Comparison of ENCODE assay signal across 27 mouse cellular contexts in genomic region chrX:169094601-169095000, GRCm38 (mm10).
DNase-seq lines count a peak whose midpoint lies in the region; ATAC-seq and TF ChIP-seq lines count a peak whose summit lies in the region.
"Had no signal": no experiment of that assay in that cellular context is flagged by ENCODE, and none has a peak within 500 bp of the region (broad histone marks: within the 10 kb centered on the region; RNA-seq: fewer than 3 reads in every experiment).

No protein-coding gene starts in this region.

- peaks cover 13% of the 10 kb centered on the region; the same call in 1 of the 2 replicates for H3K79me2 ChIP-seq in MEL (ENCODE audit: control insufficient read depth, insufficient read depth, low read length, poor library complexity)

- H3K27me3 ChIP-seq in MEL (ENCODE audit: control insufficient read depth in 1 of 2, insufficient read depth in 2 of 2, low read length in 2 of 2): no peaks in the 10 kb centered on the region
- no peaks in the 10 kb centered on the region for H3K27me3 ChIP-seq in liver, embryonic 15.5 days
- no peaks in the 10 kb centered on the region for H3K27me3 ChIP-seq in cerebellum, adult 2 months (ENCODE audit: control insufficient read depth, insufficient read depth, low read length)
- H3K27me3 ChIP-seq: CH12.LX; heart, embryonic 15.5 days; stomach, embryonic 15.5 days had no signal

- peak overlapping the region; percentile 100 for H3K27ac ChIP-seq in MEL (ENCODE audit: control insufficient read depth, low read depth, low read length)
- no peak overlapping the region; the same call in 1 of the 2 replicates for H3K27ac ChIP-seq in liver, embryonic 15.5 days (replicated peaks)
- H3K27ac ChIP-seq in cerebellum, adult 2 months (ENCODE audit: insufficient read depth, low read length): no peak overlapping the region
- H3K27ac ChIP-seq: forebrain, embryonic 12.5 days; heart, embryonic 10.5 days; heart, embryonic 15.5 days; hindbrain, embryonic 12.5 days; stomach, embryonic 15.5 days had no signal

- H3K9ac ChIP-seq in MEL (ENCODE audit: control insufficient read depth, low read depth, low read length, poor library complexity, severe bottlenecking): peak overlapping the region; percentile 65
- H3K9ac ChIP-seq in liver, embryonic 15.5 days: no peak overlapping the region
- H3K9ac ChIP-seq: forebrain, embryonic 12.5 days; heart, embryonic 15.5 days; hindbrain, embryonic 12.5 days; stomach, embryonic 15.5 days had no signal

- peak; percentile 72 for ATAC-seq in granulocyte monocyte progenitor cell, adult 5-6 weeks (replicated peaks; ENCODE audit: poor library complexity, severe bottlenecking)
- 0 out of 2 replicates have a peak, but pooled peaks have one; percentile 39 for ATAC-seq in liver, embryonic 15.5 days (ENCODE audit: insufficient read depth)
- ATAC-seq: intestine, embryonic 16.5 days; midbrain, embryonic 16.5 days had no signal

- H3K4me3 ChIP-seq in MEL (ENCODE audit: control insufficient read depth in 1 of 2, insufficient read depth in 1 of 2, low read depth in 2 of 2, low read length in 2 of 2): peak overlapping the region in 1 of 2 experiments; percentile 6; a peak in 2 of 4 replicates
- no peak overlapping the region for H3K4me3 ChIP-seq in liver, embryonic 15.5 days (replicated peaks)
- H3K4me3 ChIP-seq in cerebellum, adult 2 months (replicated peaks; ENCODE audit: insufficient read depth, low read depth, low read length): no peak overlapping the region
- H3K4me3 ChIP-seq: erythroblast, embryonic 14.5 days; forebrain, embryonic 12.5 days; heart, embryonic 10.5 days; heart, embryonic 15.5 days; hindbrain, embryonic 12.5 days; stomach, embryonic 15.5 days had no signal

- peaks cover 0 to 57% of the 10 kb centered on the region in 2 experiments; a peak in 2 of 4 replicates for H3K36me3 ChIP-seq in MEL (ENCODE audit: control insufficient read depth in 1 of 2, insufficient read depth in 2 of 2, low read length in 2 of 2)
- no peaks in the 10 kb centered on the region for H3K36me3 ChIP-seq in liver, embryonic 15.5 days (replicated peaks)
- H3K36me3 ChIP-seq: forebrain, embryonic 12.5 days; heart, embryonic 10.5 days; heart, embryonic 15.5 days; hindbrain, embryonic 12.5 days; stomach, embryonic 15.5 days had no signal

- peaks cover 23 to 48% of the 10 kb centered on the region in 2 experiments for H3K4me1 ChIP-seq in MEL (ENCODE audit: control insufficient read depth in 1 of 2, insufficient read depth in 2 of 2, low read length in 2 of 2)
- H3K4me1 ChIP-seq in liver, embryonic 15.5 days (replicated peaks): no peaks in the 10 kb centered on the region
- no peaks in the 10 kb centered on the region for H3K4me1 ChIP-seq in cerebellum, adult 2 months (ENCODE audit: control insufficient read depth, insufficient read depth, low read length)
- H3K4me1 ChIP-seq: forebrain, embryonic 12.5 days; heart, embryonic 10.5 days; heart, embryonic 15.5 days; hindbrain, embryonic 12.5 days; stomach, embryonic 15.5 days had no signal

- TF ChIP-seq RAD21 in MEL (IDR thresholded peaks at IDR 0.05; ENCODE audit: low read depth, low read length): no peak

- TF ChIP-seq CTCF in MEL (IDR thresholded peaks at IDR 0.05 in 2 of 3, conservative IDR thresholded peaks at IDR 0.05 in 1 of 3; ENCODE audit: control insufficient read depth in 1 of 3, insufficient read depth in 1 of 3, low read depth in 2 of 3, low read length in 3 of 3, poor library complexity in 1 of 3, severe bottlenecking in 1 of 3): no peak
- TF ChIP-seq CTCF in cerebellum, adult 2 months (IDR thresholded peaks at IDR 0.05; ENCODE audit: borderline replicate concordance, insufficient read depth, low read depth, low read length): no peak

- 13% methylated on average over 2 of the region's 2 CpGs for WGBS in liver, embryonic 15.5 days (ENCODE audit: insufficient replicate concordance)
- WGBS in cerebellum, adult 2 months: 84% methylated on average over 2 of the region's 2 CpGs

- H3K9me3 ChIP-seq in MEL (replicated peaks; ENCODE audit: insufficient read depth, low read length): no peaks in the 10 kb centered on the region
- H3K9me3 ChIP-seq in liver, embryonic 15.5 days (replicated peaks): no peaks in the 10 kb centered on the region
- H3K9me3 ChIP-seq: forebrain, embryonic 12.5 days; heart, embryonic 10.5 days; heart, embryonic 15.5 days; hindbrain, embryonic 12.5 days; stomach, embryonic 15.5 days had no signal

- no peak for TF ChIP-seq EP300 in MEL (IDR thresholded peaks at IDR 0.05; ENCODE audit: low read depth in 1 of 2, low read length in 2 of 2)

- no peak for TF ChIP-seq POLR2A in MEL (IDR thresholded peaks at IDR 0.05; ENCODE audit: control insufficient read depth in 1 of 2, insufficient read depth in 1 of 2, low read depth in 1 of 2, low read length in 2 of 2, poor library complexity in 1 of 2)
- no peak for TF ChIP-seq POLR2A in cerebellum, adult 2 months (IDR thresholded peaks at IDR 0.05; ENCODE audit: borderline replicate concordance, insufficient read depth, low read length)

- peak; percentile 94 for DNase-seq in MEL (ENCODE audit: low read depth, low spot score)
- DNase-seq in cerebellum, adult 2 months: no peak
- DNase-seq in layer of hippocampus, adult 9-10 months (ENCODE audit: low spot score): no peak
- DNase-seq in adrenal gland, adult 2 months: no peak
- DNase-seq: adrenal gland, postnatal 25 days; cerebellum, adult 11-12 months; cerebellum, postnatal 10 days; gastrocnemius, postnatal 14 days; heart, adult 11 months; kidney, adult 9 months; kidney, postnatal 10 days; layer of hippocampus, adult 9-11 months; lung, postnatal 4 days; retina, postnatal 1 day; right cerebral cortex, postnatal 14 days had no signal

- H3K4me2 ChIP-seq in liver, embryonic 15.5 days: no peak overlapping the region
- H3K4me2 ChIP-seq: forebrain, embryonic 12.5 days; heart, embryonic 15.5 days; hindbrain, embryonic 12.5 days; midbrain, embryonic 11.5 days; stomach, embryonic 15.5 days had no signal

TF ChIP-seq in MEL, 35 proteins besides CTCF, POLR2A, EP300 and RAD21:
- TF ChIP-seq TAL1 (IDR thresholded peaks at IDR 0.05; ENCODE audit: low read length) (peak; percentile 94), TBP (IDR thresholded peaks at IDR 0.05; ENCODE audit: low read depth, low read length) (peak; percentile 45; the same call in 1 of the 2 replicates), ELF1 (IDR thresholded peaks at IDR 0.05; ENCODE audit: low read depth, low read length) (no peak), GATA1 (IDR thresholded peaks at IDR 0.05; ENCODE audit: low read depth, low read length) (peak; percentile 99)
